Mouse (Mus musculus): ENCODE data around the gene Myo18a. TPM values are rescaled to one million over a fixed set of nuclear protein-coding genes. Genes with fewer than 3 reads are reported as not detected.

The Myo18a gene
- polyA plus RNA-seq, 1 experiment: 57.0 TPM

DNA sequence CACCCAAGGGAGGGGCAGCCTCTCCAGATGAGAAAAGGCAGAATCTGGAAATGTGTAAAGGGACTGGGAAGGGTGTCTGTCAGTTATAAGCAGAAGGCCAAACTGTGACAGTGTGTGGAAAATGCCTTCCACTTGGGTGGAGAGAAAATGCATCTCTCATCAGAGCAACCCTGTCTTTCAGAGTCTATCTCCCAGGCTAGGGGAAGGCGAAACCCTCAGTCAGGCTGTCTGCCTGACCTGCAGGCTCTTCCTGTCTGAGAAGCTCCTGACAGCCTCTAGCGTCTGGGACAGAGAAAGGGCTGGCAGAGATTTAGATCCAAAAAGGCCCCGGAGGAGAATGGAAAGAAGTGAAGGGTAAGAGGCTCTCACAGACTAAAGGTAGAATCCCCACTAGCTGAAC, 140.7 kb downstream of the Myo18a start:
- Histone ChIP-seq H3K4me3 (ENCODE audit: insufficient read depth, poor library complexity, severe bottlenecking) (no peak overlapping the region), H3K27me3 (ENCODE audit: control insufficient read depth, insufficient read depth, insufficient read length) (peaks cover 78% of the 10 kb centered on the region), H3K79me2 (ENCODE audit: control insufficient read depth, insufficient read depth) (no peaks in the 10 kb centered on the region), H3K79me3 (ENCODE audit: low read depth) (no peaks in the 10 kb centered on the region), H3K36me3 (ENCODE audit: control insufficient read depth, insufficient read depth) (no peaks in the 10 kb centered on the region), H3ac (ENCODE audit: control insufficient read depth, insufficient read length, low read depth) (no peak overlapping the region)
- TF ChIP-seq MYOG (IDR thresholded peaks at IDR 0.05; ENCODE audit: control insufficient read depth, extremely low read depth, insufficient read length) (no peak), CEBPB (IDR thresholded peaks at IDR 0.05; ENCODE audit: low read depth) (no peak), FOSL1 (IDR thresholded peaks at IDR 0.05; ENCODE audit: insufficient read depth, low read length, poor library complexity, severe bottlenecking) (no peak), MYOD1 (IDR thresholded peaks at IDR 0.05; ENCODE audit: control insufficient read depth, insufficient read length, low read depth) (no peak), MAX (IDR thresholded peaks at IDR 0.05) (no peak), USF1 (IDR thresholded peaks at IDR 0.05; ENCODE audit: low read depth) (no peak), CTCF (IDR thresholded peaks at IDR 0.05; ENCODE audit: control insufficient read depth, insufficient read depth, insufficient read length) (no peak)

DNA sequence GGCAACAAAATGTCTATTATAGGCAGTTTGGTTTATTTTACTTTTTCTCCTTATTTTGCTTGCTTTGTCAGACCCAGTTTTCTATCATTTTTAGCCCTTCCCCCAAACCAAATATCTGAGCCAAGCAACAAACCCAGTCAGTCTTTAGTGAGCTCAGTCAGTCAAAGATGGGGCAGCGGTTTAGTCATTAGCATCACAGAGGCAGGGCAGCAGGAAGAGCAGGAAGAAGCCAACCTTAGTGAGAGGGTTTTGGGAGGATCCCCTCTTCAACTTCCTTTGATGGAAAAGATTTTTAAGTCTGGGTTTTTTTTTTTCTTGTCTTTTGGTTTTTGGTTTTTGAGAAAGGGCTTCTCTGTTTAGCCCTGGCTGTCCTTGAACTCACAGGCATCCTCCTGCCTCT, 141.7 kb downstream of the Myo18a start:
- no peaks in the 10 kb centered on the region for H3K79me2 ChIP-seq (ENCODE audit: control insufficient read depth, insufficient read depth)
- no peaks in the 10 kb centered on the region for H3K79me3 ChIP-seq (ENCODE audit: low read depth)
- no peak overlapping the region for H3ac ChIP-seq (ENCODE audit: control insufficient read depth, insufficient read length, low read depth)
- H3K36me3 ChIP-seq (ENCODE audit: control insufficient read depth, insufficient read depth): no peaks in the 10 kb centered on the region
- peaks cover 70% of the 10 kb centered on the region for H3K27me3 ChIP-seq (ENCODE audit: control insufficient read depth, insufficient read depth, insufficient read length)
- TF ChIP-seq CEBPB (IDR thresholded peaks at IDR 0.05; ENCODE audit: low read depth) (no peak), FOSL1 (IDR thresholded peaks at IDR 0.05; ENCODE audit: insufficient read depth, low read length, poor library complexity, severe bottlenecking) (no peak), MYOD1 (IDR thresholded peaks at IDR 0.05; ENCODE audit: control insufficient read depth, insufficient read length, low read depth) (no peak), MYOG (IDR thresholded peaks at IDR 0.05; ENCODE audit: control insufficient read depth, extremely low read depth, insufficient read length) (no peak), MAX (IDR thresholded peaks at IDR 0.05) (no peak), CTCF (IDR thresholded peaks at IDR 0.05; ENCODE audit: control insufficient read depth, insufficient read depth, insufficient read length) (no peak), USF1 (IDR thresholded peaks at IDR 0.05; ENCODE audit: low read depth) (no peak)
- H3K4me3 ChIP-seq (ENCODE audit: insufficient read depth, poor library complexity, severe bottlenecking): no peak overlapping the region

DNA sequence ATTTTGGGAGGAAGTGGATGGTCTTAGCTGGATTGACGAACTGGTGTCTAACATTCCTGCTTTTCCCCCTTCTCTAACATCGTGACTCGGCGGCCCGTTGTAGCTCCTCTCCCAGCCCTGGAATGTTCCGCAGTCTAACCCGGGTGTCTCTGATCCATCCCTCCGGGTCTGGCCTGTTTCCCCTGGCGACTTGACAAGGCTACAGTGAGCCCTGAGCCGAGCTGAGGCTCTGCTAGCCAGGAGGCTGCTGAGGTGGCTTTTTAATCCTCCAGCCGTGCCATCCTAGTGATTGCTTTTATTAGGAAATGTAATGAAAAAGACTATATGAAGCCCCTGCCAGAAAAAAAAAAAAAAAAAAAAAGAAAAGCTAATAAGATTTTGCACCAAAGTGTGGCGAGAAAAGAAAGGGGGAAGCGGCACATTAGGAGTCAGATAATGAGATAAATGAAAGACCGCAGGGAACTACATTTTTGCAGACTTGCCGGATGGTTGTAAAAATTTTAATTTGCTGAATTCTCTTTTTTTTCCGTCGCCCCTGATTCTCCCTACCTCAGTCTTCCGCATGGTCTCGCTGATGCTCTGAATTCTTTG, 143.1 kb downstream of the Myo18a start:
- no peak overlapping the region for H3K4me3 ChIP-seq (ENCODE audit: insufficient read depth, poor library complexity, severe bottlenecking)
- TF ChIP-seq MYOD1 (IDR thresholded peaks at IDR 0.05; ENCODE audit: control insufficient read depth, insufficient read length, low read depth) (no peak), USF1 (IDR thresholded peaks at IDR 0.05; ENCODE audit: low read depth) (no peak), MYOG (IDR thresholded peaks at IDR 0.05; ENCODE audit: control insufficient read depth, extremely low read depth, insufficient read length) (no peak), CTCF (IDR thresholded peaks at IDR 0.05; ENCODE audit: control insufficient read depth, insufficient read depth, insufficient read length) (no peak), MAX (IDR thresholded peaks at IDR 0.05) (no peak), CEBPB (IDR thresholded peaks at IDR 0.05; ENCODE audit: low read depth) (no peak), FOSL1 (IDR thresholded peaks at IDR 0.05; ENCODE audit: insufficient read depth, low read length, poor library complexity, severe bottlenecking) (no peak)
- no peaks in the 10 kb centered on the region for H3K79me2 ChIP-seq (ENCODE audit: control insufficient read depth, insufficient read depth)
- no peak overlapping the region for H3ac ChIP-seq (ENCODE audit: control insufficient read depth, insufficient read length, low read depth)
- H3K36me3 ChIP-seq (ENCODE audit: control insufficient read depth, insufficient read depth): no peaks in the 10 kb centered on the region
- H3K27me3 ChIP-seq (ENCODE audit: control insufficient read depth, insufficient read depth, insufficient read length): peaks cover 63% of the 10 kb centered on the region
- H3K79me3 ChIP-seq (ENCODE audit: low read depth): no peaks in the 10 kb centered on the region

DNA sequence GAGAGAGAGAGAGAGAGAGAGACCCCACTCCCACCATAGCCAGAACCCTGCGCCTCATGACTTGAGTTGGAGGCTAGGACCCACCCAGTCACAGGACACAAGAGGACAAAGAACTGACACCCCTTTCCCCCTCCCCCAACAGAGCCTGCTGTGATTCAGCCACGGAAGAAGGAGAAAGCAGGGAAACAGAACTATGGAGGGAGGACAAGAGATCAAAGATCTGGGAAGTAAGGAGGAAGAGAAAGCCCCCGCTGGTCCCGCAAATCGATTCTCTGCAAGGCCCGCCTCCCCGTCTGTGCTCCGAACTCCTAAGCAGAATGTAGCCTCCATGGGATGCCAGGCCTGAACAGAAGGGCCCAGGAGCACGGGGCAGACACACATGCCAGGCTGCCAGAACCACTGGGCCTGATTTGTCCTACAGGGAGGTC, 143.7 kb downstream of the Myo18a start:
- H3K79me2 ChIP-seq (ENCODE audit: control insufficient read depth, insufficient read depth): no peaks in the 10 kb centered on the region
- H3ac ChIP-seq (ENCODE audit: control insufficient read depth, insufficient read length, low read depth): no peak overlapping the region
- H3K79me3 ChIP-seq (ENCODE audit: low read depth): no peaks in the 10 kb centered on the region
- H3K4me3 ChIP-seq (ENCODE audit: insufficient read depth, poor library complexity, severe bottlenecking): no peak overlapping the region
- no peak for TF ChIP-seq USF1 (IDR thresholded peaks at IDR 0.05; ENCODE audit: low read depth)
- no peaks in the 10 kb centered on the region for H3K36me3 ChIP-seq (ENCODE audit: control insufficient read depth, insufficient read depth)
- H3K27me3 ChIP-seq (ENCODE audit: control insufficient read depth, insufficient read depth, insufficient read length): peaks cover 60% of the 10 kb centered on the region

DNA sequence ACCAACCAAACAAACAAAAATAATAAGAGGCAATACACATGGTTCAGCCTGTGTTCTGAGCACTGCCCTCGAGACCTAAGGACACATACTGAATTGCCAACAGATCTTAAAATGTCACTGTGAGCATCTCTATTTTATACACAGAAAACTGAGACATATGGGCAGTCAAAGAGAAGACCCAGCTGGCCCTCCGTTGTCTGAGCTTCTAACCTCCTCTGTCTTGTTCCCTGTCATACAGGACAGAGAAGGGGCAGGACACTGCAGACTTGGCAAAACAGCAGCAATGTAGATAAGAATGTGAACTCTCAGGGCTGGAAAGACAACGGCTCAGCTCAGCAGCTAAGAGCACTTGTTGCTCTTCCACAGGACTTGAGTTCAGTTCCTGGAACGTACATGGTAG, 145.4 kb downstream of the Myo18a start:
- H3K36me3 ChIP-seq (ENCODE audit: control insufficient read depth, insufficient read depth): no peaks in the 10 kb centered on the region
- H3K79me2 ChIP-seq (ENCODE audit: control insufficient read depth, insufficient read depth): no peaks in the 10 kb centered on the region
- H3K27me3 ChIP-seq (ENCODE audit: control insufficient read depth, insufficient read depth, insufficient read length): peaks cover 62% of the 10 kb centered on the region
- H3ac ChIP-seq (ENCODE audit: control insufficient read depth, insufficient read length, low read depth): no peak overlapping the region
- H3K79me3 ChIP-seq (ENCODE audit: low read depth): no peaks in the 10 kb centered on the region
- TF ChIP-seq FOSL1 (IDR thresholded peaks at IDR 0.05; ENCODE audit: insufficient read depth, low read length, poor library complexity, severe bottlenecking): no peak
- no peak for TF ChIP-seq MAX (IDR thresholded peaks at IDR 0.05)
- TF ChIP-seq MYOD1 (IDR thresholded peaks at IDR 0.05; ENCODE audit: control insufficient read depth, insufficient read length, low read depth): no peak
- TF ChIP-seq USF1 (IDR thresholded peaks at IDR 0.05; ENCODE audit: low read depth): no peak
- TF ChIP-seq CEBPB (IDR thresholded peaks at IDR 0.05; ENCODE audit: low read depth): no peak
- no peak for TF ChIP-seq CTCF (IDR thresholded peaks at IDR 0.05; ENCODE audit: control insufficient read depth, insufficient read depth, insufficient read length)
- TF ChIP-seq MYOG (IDR thresholded peaks at IDR 0.05; ENCODE audit: control insufficient read depth, extremely low read depth, insufficient read length): no peak
- H3K4me3 ChIP-seq (ENCODE audit: insufficient read depth, poor library complexity, severe bottlenecking): no peak overlapping the region

DNA sequence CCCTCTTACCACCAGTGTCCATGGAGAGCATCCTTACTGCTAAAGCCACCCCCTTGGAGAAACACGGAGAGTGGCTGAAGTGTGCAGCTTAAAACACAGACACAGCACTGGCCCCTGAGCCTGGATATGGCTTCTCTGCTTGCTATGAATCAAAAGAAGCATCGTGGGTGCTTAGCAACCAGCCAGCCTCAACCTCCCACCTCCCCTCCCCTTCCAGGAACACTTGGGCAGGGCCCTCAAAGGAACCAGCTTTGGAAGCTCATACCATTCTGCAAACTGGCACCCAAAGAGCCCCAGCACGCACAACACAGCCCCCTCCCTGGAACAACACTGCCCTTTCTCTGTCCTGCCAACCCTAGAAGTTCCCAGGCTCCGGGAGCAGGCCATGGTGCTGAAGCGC, 146.3 kb downstream of the Myo18a start:
- H3K27me3 ChIP-seq (ENCODE audit: control insufficient read depth, insufficient read depth, insufficient read length): peaks cover 62% of the 10 kb centered on the region
- H3K79me2 ChIP-seq (ENCODE audit: control insufficient read depth, insufficient read depth): no peaks in the 10 kb centered on the region
- H3K36me3 ChIP-seq (ENCODE audit: control insufficient read depth, insufficient read depth): no peaks in the 10 kb centered on the region
- no peak overlapping the region for H3K4me3 ChIP-seq (ENCODE audit: insufficient read depth, poor library complexity, severe bottlenecking)
- TF ChIP-seq CEBPB (IDR thresholded peaks at IDR 0.05; ENCODE audit: low read depth) (no peak), MAX (IDR thresholded peaks at IDR 0.05) (no peak), CTCF (IDR thresholded peaks at IDR 0.05; ENCODE audit: control insufficient read depth, insufficient read depth, insufficient read length) (no peak), MYOD1 (IDR thresholded peaks at IDR 0.05; ENCODE audit: control insufficient read depth, insufficient read length, low read depth) (no peak), USF1 (IDR thresholded peaks at IDR 0.05; ENCODE audit: low read depth) (no peak)
- H3K79me3 ChIP-seq (ENCODE audit: low read depth): no peaks in the 10 kb centered on the region
- no peak overlapping the region for H3ac ChIP-seq (ENCODE audit: control insufficient read depth, insufficient read length, low read depth)
